Mouse (Mus musculus): ENCODE measurements around the gene Dpf1.

The Dpf1 gene

DNA sequence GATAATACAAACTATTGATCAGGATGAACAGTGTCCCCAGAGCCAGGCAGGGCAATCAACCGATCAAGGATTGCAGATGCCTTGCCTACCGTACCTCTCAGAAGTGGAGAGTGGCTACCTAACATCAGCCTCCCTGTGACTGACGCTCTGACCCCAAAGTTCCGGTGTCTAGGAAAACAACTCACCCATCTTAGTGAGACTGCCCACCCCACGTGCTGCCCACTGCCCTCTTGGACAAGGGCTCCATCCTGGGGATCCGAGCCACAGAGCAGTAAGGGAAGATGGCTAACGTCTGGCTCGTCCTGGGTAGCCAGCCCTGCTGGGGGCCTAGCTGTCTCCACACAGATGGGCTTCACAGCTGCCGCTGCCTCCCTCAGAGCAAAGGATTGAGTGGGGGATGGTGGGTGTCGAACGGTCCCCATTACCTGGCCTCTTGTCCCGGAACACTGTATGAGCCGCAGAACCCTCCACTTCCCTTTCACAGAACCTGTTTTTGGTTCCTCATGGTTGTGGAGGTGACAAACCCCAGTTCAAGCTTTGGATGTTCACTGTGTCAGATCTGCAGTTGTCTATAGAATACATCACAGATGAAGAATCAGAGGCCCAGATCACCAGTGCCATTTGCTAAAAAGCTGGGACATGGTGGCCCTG, 9.5 kb upstream of the Dpf1 start:
- no peak for TF ChIP-seq GATA4 (IDR thresholded peaks at IDR 0.05; ENCODE audit: insufficient replicate concordance, low read length)

DNA sequence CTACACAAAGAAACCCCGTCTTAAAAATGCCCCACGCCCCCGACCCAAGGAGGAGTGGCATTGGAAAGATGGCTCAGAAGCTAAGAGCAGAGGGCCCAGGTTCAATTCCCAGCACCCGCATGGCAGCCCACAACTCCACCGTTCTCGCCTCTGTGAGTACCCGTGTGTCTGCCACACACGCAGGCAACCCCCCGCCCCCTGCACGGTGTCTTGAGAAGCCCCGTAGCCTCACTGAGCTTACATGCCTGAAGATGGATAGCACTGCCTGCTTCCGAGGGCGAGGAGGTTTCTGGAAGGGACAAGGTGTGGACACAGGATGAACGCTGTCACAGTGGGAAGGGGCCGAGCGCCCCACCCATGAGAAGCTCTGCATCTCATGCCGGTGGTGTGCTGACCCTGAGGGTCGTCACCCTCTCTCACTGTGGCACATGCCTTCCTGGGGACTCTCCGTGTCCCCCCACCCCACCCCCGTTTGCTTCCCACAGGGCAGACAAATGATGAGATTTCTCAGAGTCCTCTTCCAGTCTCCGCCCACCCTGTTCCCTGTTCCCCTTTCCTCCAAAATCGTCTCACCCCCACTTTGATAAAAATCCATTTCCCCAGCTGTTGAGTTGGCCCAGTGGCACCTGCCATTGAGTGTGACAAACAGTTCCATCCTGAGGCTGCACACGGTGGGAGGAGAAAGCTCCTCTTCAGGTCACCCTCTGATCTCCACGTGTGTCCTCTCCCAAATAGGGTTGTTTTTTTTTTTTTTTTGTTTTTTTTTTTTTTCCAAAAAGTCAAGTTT, 7.7 kb upstream of the Dpf1 start:
- TF ChIP-seq GATA4 (IDR thresholded peaks at IDR 0.05; ENCODE audit: insufficient replicate concordance, low read length), result no peak

DNA sequence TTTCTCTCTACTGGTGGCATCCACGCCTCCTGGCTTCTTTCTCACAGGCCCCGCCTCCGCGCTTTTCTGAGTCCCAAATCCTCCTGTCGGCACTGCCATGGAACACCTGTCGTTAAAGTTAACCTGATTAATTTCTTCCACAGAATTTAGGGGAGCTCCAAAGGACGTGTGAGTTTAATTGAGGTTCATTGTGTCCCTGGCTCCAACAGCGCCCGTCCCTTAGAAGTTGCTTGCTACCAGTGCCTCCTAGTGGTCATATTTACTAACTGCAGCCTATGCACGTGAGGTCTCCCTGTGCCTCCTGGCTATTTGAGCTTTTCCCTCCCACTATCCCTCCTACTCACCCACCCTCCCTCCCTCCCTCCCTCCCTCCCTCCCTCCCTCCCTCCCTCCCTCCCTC, 6.8 kb upstream of the Dpf1 start:
- no peak for TF ChIP-seq GATA4 (IDR thresholded peaks at IDR 0.05; ENCODE audit: insufficient replicate concordance, low read length)

DNA sequence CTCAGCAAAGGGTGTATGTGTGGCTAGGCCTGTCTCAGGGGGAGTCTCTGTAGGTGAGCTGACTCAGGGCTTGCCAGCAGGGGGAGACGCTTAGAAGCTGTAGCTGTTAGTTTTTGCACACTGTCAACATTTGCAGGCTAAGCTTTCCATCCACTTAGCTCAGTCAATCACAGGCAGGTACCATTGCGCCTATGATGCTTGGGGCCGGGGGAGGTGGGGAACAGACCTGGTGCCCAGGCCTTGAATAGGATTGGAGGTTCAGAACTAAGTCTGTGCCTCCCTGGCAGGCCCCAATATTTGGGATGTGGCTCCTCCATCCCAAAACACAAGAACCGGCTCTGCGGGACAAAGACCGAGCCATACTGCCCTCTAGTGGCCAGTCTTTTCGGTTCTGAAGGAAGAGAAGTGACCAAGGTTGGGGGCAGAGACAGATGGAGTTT, 2.6 kb upstream of the Dpf1 start:
- TF ChIP-seq GATA4 (IDR thresholded peaks at IDR 0.05; ENCODE audit: insufficient replicate concordance, low read length), result no peak

DNA sequence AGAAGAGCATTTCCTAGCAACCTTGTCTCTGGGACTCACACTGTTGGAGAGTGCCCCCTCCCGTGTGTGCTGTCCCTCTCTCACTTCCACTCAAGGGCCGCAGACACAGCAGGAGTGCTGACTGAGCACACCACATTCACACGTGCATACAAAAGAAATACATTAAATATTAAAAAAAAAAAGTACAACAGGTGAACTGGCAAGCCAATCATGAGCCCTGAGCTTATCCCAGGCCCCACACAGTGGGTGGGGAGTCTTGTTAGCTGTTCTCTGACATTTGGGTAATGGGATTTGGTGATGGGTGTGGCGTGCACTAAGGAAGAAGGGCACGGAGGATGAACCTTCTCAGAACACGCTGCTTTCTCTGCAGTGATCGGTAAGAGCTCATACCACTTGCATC, 1.1 kb upstream of the Dpf1 start:
- TF ChIP-seq GATA4 (IDR thresholded peaks at IDR 0.05; ENCODE audit: insufficient replicate concordance, low read length), result no peak

DNA sequence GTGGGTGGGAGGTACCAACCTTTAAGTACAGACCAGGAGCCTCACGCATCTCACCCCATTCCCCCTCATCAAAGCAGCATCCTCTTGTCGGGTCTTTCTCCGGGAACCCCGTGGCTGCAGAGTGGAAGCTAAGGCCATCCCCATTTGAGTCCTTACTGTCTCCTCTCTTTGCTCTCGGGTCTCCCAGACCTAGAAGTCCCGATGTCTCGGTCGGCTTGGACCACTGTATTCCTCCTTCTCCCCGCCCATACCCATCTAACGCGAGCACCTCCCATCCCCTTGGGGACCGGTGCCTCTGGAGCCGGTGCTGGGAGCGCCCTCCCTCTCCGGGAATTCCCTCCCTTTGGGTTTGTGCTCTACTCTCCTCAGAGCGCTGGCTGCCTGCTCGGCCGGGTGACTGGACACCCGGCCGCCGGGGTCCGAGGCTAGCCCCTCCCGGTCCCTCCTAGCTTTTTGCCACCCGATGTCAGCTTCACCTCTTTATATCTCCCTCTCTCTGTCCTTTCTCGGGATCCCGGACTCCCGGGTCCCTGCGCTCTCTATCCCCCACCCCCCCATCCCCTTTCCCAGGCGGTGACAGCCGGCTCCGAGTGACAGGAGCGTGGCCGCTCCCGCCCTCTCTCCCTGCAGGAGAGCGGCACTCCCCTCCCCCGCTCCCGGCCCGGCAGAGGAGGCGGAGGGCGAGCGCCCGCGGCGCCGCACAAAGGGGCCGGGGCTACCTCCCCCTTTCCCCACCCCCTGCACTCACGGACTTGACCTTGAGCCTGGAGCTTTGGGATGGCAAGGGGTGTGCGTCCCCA, 912 bp downstream of the Dpf1 start:
- TF ChIP-seq GATA4 (IDR thresholded peaks at IDR 0.05; ENCODE audit: insufficient replicate concordance, low read length), result no peak

DNA sequence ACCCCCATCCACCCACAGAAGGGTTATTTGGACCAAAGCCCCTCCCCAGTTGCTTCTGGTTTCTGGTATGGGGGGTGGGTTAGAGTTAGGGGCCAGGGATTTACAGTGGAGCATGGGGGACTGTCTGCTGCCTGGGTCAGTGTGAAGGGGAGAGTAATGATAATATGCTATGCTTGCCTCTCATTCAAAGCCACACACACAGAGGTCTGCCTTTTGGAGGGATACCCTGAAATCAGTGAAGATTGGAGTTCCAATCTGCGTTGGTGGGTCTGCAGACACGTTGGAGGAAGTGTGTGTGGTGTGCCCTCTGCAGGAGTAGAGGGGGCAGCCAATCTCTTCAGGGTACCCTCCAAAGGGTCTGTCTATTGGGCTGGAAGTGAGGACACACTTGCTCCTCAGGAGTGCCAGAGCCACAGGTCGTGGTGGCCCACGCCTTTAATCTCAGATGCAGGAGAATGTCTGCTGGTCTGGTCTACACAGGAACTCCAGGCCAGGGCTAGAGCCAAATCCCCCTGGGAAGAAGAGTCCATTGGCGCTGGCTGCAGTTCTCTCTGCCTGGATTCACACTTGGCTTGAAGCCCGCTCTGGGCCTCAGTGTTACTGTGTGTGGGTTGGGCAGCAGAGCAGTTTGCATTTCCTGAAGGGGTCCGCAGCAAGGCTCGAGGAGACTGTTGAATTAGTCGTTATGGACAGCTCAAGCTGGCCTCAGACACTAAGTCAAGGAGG, 1.7 kb downstream of the Dpf1 start:
- TF ChIP-seq GATA4 (IDR thresholded peaks at IDR 0.05; ENCODE audit: insufficient replicate concordance, low read length), result no peak

DNA sequence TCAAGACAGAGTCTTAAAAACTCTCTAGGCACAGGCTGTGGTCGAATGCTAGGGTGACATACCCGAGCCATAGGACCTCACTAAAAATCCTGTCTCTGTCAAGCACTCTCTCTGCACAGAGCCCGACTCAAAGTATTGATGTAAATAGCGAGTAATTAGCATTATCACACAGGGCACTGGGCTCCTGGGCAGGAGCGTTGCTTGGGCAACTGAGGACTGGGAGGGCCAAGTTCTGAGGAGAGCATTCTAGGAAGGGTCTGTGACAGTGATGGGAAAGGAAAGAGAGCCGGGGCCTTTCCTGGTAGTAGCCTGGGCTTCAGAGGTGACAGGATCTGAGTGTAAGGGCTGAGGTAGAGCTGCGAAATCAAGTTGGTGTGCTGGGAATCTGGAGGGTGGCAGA, 2.4 kb downstream of the Dpf1 start:
- TF ChIP-seq GATA4 (IDR thresholded peaks at IDR 0.05; ENCODE audit: insufficient replicate concordance, low read length), result no peak

DNA sequence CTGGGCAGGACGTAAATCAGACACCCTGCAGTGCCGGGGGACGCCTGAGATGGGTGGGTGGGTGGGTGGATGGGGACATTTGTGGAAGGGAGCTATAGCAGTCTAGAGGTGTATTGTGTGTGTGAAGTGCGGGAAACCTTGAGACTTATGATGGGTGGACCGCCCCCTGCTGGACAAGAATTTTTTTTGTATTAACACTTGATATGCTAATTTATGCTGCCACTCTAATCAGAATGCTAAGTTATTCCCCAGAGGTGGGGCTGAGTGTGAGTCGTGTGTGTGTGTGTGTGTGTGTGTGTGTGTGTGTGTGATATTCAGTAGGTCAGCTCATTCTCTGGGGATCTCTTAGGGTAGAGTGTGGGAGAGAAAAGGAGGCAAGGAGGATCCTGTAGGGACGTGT, 2.9 kb downstream of the Dpf1 start:
- TF ChIP-seq GATA4 (IDR thresholded peaks at IDR 0.05; ENCODE audit: insufficient replicate concordance, low read length), result no peak

DNA sequence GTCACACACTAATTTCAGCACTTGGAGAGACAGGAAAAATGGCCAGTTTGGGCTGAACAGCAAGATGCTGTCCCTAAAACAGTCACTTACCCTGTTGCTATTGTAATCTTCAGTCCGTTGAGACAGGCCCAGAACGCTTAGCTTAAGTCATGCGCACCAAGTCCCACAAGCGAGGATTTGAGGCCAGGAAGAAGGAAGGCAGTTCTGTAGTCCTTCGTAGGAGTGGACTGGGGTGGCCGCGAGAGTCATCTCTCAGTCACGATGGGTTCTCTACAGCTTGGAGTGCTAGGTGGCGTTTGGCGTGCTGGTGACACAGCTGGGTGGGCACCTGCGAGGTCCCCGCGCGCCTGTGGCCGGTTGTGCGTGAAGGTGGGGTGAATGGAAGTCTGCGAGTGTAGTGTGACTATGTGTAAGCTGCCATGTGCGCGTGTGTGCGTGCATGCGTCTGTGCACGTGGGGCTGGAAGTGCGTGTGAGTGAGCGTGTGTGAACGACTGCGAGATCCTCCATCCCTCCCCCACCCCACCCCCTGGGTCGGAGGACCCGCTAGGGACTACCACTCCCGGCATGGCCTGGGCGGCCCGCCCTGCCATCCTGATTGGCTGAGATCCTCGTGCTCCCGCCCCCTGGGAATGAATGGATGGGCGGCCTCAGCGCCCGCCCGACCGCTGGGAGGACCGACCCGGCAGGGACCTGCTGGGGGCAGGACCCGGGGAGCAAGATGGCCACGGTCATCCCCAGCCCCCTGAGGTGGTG, 3.8 kb downstream of the Dpf1 start:
- TF ChIP-seq GATA4 (IDR thresholded peaks at IDR 0.05; ENCODE audit: insufficient replicate concordance, low read length), result no peak

DNA sequence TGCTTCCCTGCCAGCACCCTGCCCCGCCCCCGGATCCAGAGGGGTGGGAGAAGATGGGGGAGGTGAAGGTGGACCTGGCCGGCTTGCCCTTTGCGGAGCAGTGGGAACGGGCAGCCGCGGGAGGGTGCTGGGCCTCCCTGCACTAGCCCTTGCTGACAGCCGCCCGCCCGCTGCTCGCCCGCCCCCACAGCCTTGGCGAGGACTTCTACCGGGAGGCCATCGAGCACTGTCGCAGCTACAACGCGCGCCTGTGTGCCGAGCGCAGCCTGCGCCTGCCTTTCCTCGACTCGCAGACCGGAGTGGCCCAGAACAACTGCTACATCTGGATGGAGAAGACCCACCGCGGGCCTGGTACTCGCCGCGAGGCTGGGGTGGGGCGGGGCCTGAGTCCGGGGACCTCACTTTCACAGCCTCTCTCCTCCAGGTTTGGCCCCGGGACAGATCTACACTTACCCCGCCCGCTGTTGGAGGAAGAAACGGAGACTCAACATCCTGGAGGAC, 5.5 kb downstream of the Dpf1 start:
- TF ChIP-seq GATA4 (IDR thresholded peaks at IDR 0.05; ENCODE audit: insufficient replicate concordance, low read length), result no peak

DNA sequence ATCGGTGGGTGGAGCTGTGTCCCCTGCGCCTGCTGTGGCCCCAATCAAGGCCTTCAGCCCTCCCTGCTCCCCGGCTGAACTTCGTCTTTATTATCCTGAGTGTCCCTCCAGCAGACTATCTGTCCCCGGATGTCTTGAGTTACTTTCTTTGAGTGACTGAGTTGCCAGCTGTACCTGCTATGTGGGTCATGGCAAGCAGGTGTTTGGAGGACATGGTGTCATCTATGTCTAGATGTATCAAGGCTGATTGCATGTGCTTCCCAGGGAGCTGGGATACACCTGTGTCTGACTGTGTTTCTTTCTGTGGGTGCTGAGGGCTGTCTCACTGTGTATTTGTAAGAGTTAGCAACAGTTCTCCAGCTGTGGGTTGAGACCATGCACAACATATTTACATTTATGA, 6.0 kb downstream of the Dpf1 start:
- no peak for TF ChIP-seq GATA4 (IDR thresholded peaks at IDR 0.05; ENCODE audit: insufficient replicate concordance, low read length)

DNA sequence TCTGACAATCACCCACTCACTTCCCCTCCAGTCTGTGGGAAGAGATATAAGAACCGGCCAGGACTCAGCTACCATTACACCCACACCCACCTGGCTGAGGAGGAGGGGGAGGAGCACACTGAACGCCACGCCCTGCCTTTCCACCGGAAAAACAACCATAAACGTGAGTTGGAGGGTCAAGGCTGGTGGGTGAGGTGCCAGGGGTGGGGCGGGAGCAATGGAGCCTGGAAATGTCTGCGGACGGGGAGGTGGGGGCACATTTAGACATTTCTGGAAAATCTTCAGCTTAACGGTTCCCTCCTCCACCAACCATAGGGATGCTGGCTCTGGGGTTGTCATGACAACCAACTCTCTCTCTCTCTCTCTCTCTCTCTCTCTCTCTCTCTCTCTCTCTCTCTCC, 9.3 kb downstream of the Dpf1 start:
- no peak for TF ChIP-seq GATA4 (IDR thresholded peaks at IDR 0.05; ENCODE audit: insufficient replicate concordance, low read length)

DNA sequence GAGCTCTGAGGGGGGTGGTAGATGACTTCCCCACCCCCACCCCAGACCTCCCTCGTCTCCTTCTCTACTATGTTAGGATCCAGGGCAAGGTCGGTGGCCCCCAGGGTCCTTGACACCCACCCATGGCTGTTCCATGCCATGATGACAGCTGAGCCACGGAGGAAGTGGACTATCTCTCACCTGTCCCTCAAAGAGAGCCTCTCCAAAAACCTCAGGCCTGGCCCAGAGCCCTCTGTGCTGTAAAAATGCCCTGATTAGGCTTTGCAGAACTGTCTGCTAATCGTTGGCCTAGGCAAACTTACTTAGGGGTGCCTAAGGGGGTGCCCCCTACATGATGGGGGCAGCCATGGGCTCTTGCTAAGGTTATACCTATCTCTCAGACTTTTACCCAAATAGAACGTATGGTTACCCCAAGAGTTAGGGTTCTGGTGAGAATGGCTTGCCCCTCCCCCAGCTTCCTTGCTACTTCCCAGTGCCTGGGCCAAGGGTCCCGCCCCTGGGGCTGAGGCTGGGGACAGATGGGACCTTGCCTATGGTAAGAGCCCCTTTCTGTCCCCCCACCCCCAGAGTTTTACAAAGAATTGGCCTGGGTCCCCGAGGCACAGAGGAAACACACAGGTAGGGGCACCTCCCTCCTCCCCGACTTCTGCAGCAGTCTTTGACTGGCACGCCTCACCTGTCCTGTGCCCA, 10.0 kb downstream of the Dpf1 start:
- TF ChIP-seq GATA4 (IDR thresholded peaks at IDR 0.05; ENCODE audit: insufficient replicate concordance, low read length), result no peak
